Mouse (Mus musculus) liver, adult 2 months (tissue): ENCODE results near the gene Prm2. TPM values are rescaled to one million over a fixed set of nuclear protein-coding genes. Genes with fewer than 3 reads are reported as not detected.

Experiments used
- DNase-seq: peaks from one replicate; pipeline ENCODE4 v3.0.0-alpha.2; 2011; ENCODE audit warnings: low read depth, low spot score; ENCODE audit errors: extremely low read depth
- H3K27ac ChIP-seq: fragments of 200-500 bp; replicated peaks from 2 replicates; pipeline ENCODE4 v1.5.1; 2012; ENCODE audit warnings: low read depth, mild to moderate bottlenecking, control low read depth, inconsistent platforms, low read length; ENCODE audit not compliant: insufficient read depth
- H3K27me3 ChIP-seq: fragments of 200-500 bp; 2 replicates; pipeline ENCODE4 v1.6.1; 2012; ENCODE audit warnings: mild to moderate bottlenecking, moderate library complexity, low read length, inconsistent platforms; ENCODE audit not compliant: control insufficient read depth, insufficient read depth
- H3K36me3 ChIP-seq: fragments of 200-500 bp; 2 replicates; pipeline ENCODE4 v1.6.1; 2012; ENCODE audit warnings: low read length, inconsistent platforms; ENCODE audit not compliant: control insufficient read depth, insufficient read depth
- H3K4me1 ChIP-seq: fragments of 200-500 bp; 2 replicates; pipeline ENCODE4 v1.6.1; 2011; ENCODE audit warnings: low read length; ENCODE audit not compliant: control insufficient read depth, insufficient read depth
- H3K4me3 ChIP-seq: fragments of 200-500 bp; 2 replicates; pipeline ENCODE4 v1.5.1; 2011; ENCODE audit warnings: low read depth, mild to moderate bottlenecking, control low read depth, low read length, moderate library complexity; ENCODE audit not compliant: insufficient read depth
- H3K79me2 ChIP-seq: fragments of 200-500 bp; 2 replicates; pipeline ENCODE4 v1.6.1; 2012; ENCODE audit warnings: inconsistent platforms, mild to moderate bottlenecking, low read length, moderate library complexity; ENCODE audit not compliant: control insufficient read depth, insufficient read depth
- H3K9ac ChIP-seq: fragments of 200-500 bp; 2 replicates; pipeline ENCODE4 v1.6.1; 2012; ENCODE audit warnings: low read depth, mild to moderate bottlenecking, control low read depth, inconsistent platforms, low read length
- CTCF ChIP-seq: fragments of 200-500 bp; IDR thresholded peaks from 2 replicates; pipeline ENCODE4 v1.5.1; 2011; ENCODE audit warnings: low read depth, low read length, control low read depth
- POLR2A ChIP-seq: fragments of 200-500 bp; IDR thresholded peaks from 2 replicates; pipeline ENCODE4 v1.6.1; 2011; ENCODE audit warnings: low read length, control low read depth; ENCODE audit not compliant: insufficient read depth; ENCODE audit errors: extremely low read depth
- whole genome bisulfite sequencing: fragments of 180-500 bp; shearing (Covaris S2); methylation state at CpG from one replicate; pipeline ENCODE4 v1.1.7; 2018; 5-methylcytosine and 5-hydroxymethylcytosine counted together
- polyA plus RNA-seq: library from polyadenylated mRNA; depleted of rRNA; stranded (reverse); fragments of >200 nt; gene quantifications from 2 replicates; pipeline ENCODE4 v1.2.3, GENCODE M21; 2012
- total RNA-seq: library from RNA; depleted of rRNA; stranded (reverse); fragments of >200 nt; gene quantifications from 2 replicates; pipeline ENCODE4 v1.2.3, GENCODE M21; 2014

Gene Prm2
- total and polyA plus RNA-seq, 2 experiments: not detected

DNA sequence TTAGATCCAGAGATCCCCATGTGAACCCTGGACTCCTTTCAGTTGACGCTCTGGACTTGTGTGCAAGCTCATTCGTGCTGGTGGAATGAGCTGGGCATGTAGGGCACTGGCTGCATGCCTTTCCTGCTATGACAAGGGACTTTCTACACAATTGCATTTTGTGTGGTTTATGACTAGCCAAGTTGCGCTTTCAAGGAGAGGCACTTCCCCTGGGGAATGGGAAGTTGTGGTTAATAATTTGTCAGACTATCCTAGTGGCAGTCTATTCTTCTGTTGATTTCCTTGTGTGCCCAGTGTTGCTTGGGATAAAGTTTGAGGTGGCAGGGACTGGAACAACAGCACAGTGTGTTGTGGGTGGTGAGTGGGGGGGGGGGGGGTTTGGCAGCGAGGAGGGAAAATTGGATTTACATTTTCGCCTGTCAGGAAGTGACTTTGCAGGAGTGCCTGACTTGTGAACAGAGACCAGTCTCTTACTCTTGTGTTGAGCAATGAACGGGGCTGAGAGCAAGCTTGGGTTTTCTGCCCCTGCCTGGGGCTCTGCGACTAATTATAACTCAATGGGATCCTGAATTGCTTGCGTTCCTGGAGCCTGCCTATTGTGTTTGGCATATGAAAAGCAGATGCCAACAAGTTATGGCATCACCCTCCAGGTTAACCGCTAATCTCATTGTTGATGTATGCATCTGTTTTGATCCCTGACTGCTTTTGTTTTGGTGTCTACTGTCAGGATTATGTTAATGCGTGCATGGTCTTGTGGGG lies 42.7 kb upstream of the Prm2 start:
- no peaks in the 10 kb centered on the region for H3K36me3 ChIP-seq
- DNase-seq: peak; percentile 33
- peaks cover 5% of the 10 kb centered on the region for H3K4me1 ChIP-seq
- 35% methylated on average over 10 of the region's 10 CpGs for WGBS
- TF ChIP-seq POLR2A: no peak
- TF ChIP-seq CTCF: no peak
- no peaks in the 10 kb centered on the region for H3K27me3 ChIP-seq
- H3K27ac ChIP-seq: no peak overlapping the region
- no peak overlapping the region for H3K9ac ChIP-seq
- H3K79me2 ChIP-seq: no peaks in the 10 kb centered on the region
- no peak overlapping the region for H3K4me3 ChIP-seq

- no peak for DNase-seq
- H3K9ac ChIP-seq: no peak overlapping the region
- H3K4me1 ChIP-seq: peaks cover 5% of the 10 kb centered on the region; the same call in 1 of the 2 replicates
- H3K79me2 ChIP-seq: no peaks in the 10 kb centered on the region
- H3K4me3 ChIP-seq: no peak overlapping the region
- H3K36me3 ChIP-seq: no peaks in the 10 kb centered on the region
- no peak for TF ChIP-seq CTCF
- no peak for TF ChIP-seq POLR2A
- 87% methylated on average over 1 of the region's 1 CpGs for WGBS
- no peaks in the 10 kb centered on the region for H3K27me3 ChIP-seq
- H3K27ac ChIP-seq: no peak overlapping the region
Observed at GRCm38 (mm10) chr16:10837903-10838302, 42.0 kb upstream of the Prm2 start.

DNA sequence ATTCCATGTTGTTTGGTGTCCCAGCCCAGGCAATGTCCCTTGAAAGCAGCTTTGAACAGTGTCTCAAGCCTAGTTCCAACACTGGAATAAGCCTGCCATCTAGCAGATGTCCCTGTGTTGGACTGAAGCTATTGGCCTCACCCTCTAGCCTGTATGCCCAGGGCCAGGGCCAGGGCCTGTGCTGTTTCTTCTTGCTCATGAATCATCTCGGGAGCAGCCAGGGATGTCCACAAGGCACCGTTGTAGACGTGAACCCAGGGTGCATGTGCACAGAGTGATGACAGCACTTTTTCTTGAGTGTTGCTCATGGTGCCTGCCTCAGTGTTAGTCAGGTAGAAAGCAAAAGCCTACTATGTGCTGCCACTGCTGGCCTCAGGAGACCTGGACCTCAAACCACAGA lies 41.3 kb upstream of the Prm2 start:
- no peak for DNase-seq
- H3K4me1 ChIP-seq: peaks cover 5% of the 10 kb centered on the region; the same call in 1 of the 2 replicates
- no peaks in the 10 kb centered on the region for H3K36me3 ChIP-seq
- TF ChIP-seq CTCF: no peak
- TF ChIP-seq POLR2A: no peak
- H3K4me3 ChIP-seq: no peak overlapping the region
- H3K27me3 ChIP-seq: no peaks in the 10 kb centered on the region
- no peak overlapping the region for H3K27ac ChIP-seq
- no peak overlapping the region for H3K9ac ChIP-seq
- no peaks in the 10 kb centered on the region for H3K79me2 ChIP-seq
- 90% methylated on average over 3 of the region's 3 CpGs for WGBS

DNA sequence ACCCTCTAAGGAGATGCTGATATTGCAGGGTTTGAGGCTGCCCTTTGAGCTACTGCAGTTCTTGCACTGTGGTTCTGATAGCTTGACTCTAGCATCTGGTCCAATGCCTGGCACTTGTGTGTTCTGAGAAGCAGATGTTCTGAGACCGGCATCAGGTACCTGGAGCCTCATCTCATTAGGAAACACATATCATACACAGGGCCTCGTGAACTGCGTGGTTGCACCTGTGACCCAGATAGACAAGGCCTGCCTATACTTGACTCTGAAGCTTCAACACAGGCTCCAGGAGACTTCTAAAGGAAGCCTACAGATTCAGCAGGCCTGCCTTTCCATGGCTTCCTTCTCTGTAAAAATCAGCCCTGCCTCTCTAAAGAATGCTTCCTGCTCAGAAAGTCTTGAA lies 40.5 kb upstream of the Prm2 start:
- Histone ChIP-seq H3K27ac (no peak overlapping the region), H3K36me3 (no peaks in the 10 kb centered on the region), H3K4me3 (no peak overlapping the region), H3K27me3 (no peaks in the 10 kb centered on the region), H3K4me1 (peaks cover 5% of the 10 kb centered on the region; the same call in 1 of the 2 replicates), H3K9ac (no peak overlapping the region), H3K79me2 (no peaks in the 10 kb centered on the region)
- no peak for TF ChIP-seq POLR2A
- WGBS: 98% methylated on average over 3 of the region's 3 CpGs
- DNase-seq: no peak

GRCm38 (mm10) chr16:10834911-10835587 lies 39.1 kb upstream of the Prm2 start, which contains the start of gene Rmi2:
Gene Rmi2, plus strand, starts transcription at chr16:10835059.
- Histone ChIP-seq H3K9ac (peak within 1 kb of the TSS; percentile 78), H3K27ac (no peak within 1 kb of the TSS), H3K27me3 (no peaks in the 10 kb centered on the region), H3K79me2 (no peaks in the 10 kb centered on the region), H3K4me1 (peaks cover 5% of the 10 kb centered on the region; the same call in 1 of the 2 replicates), H3K36me3 (no peaks in the 10 kb centered on the region), H3K4me3 (peak within 1 kb of the TSS; percentile 88)
- DNase-seq: peak; percentile 52
- TF ChIP-seq POLR2A (no peak), CTCF (no peak)
- WGBS: 1% methylated on average over 56 of the region's 69 CpGs

- no peak for DNase-seq
- H3K9ac ChIP-seq: no peak overlapping the region
- H3K27ac ChIP-seq: no peak overlapping the region
- H3K4me3 ChIP-seq: peak overlapping the region; percentile 88; the same call in 1 of the 2 replicates
- WGBS: 8% methylated on average over 12 of the region's 12 CpGs
- H3K36me3 ChIP-seq: no peaks in the 10 kb centered on the region
- H3K4me1 ChIP-seq: peaks cover 5% of the 10 kb centered on the region; the same call in 1 of the 2 replicates
- TF ChIP-seq CTCF: no peak
- TF ChIP-seq POLR2A: no peak
- H3K27me3 ChIP-seq: no peaks in the 10 kb centered on the region
- H3K79me2 ChIP-seq: no peaks in the 10 kb centered on the region
Observed at GRCm38 (mm10) chr16:10834542-10834910, 38.6 kb upstream of the Prm2 start.
